Mouse (Mus musculus) liver, embryonic 12.5 days (tissue): ENCODE data around the gene Med23. TPM values are rescaled to one million over a fixed set of nuclear protein-coding genes. Genes with fewer than 3 reads are reported as not detected.
A peak's percentile ranks its signal among the peaks of the same experiment; 100 is the strongest.

Source experiments
- ATAC-seq: fragments of 200-750 bp; cut with Nextera tagmentation; 2 replicates; pipeline ENCODE4 v1.8.0; 2017; ENCODE audit warnings: moderate number of reproducible peaks, mild to moderate bottlenecking, moderate library complexity
- H3K27ac ChIP-seq: fragments of 300-500 bp; sonication (generic); 2 replicates; pipeline ENCODE4 v1.5.1; 2016; ENCODE audit warnings: mild to moderate bottlenecking
- H3K27me3 ChIP-seq: fragments of 300-500 bp; sonication (generic); replicated peaks from 2 replicates; pipeline ENCODE4 v1.6.1; 2016; ENCODE audit warnings: mild to moderate bottlenecking, moderate library complexity
- H3K36me3 ChIP-seq: fragments of 300-500 bp; sonication (generic); 2 replicates; pipeline ENCODE4 v1.6.1; 2016; ENCODE audit warnings: mild to moderate bottlenecking, moderate library complexity
- H3K4me1 ChIP-seq: fragments of 300-500 bp; sonication (generic); 2 replicates; pipeline ENCODE4 v1.6.1; 2016
- H3K4me2 ChIP-seq: fragments of 300-500 bp; sonication (generic); 2 replicates; pipeline ENCODE4 v1.6.1; 2016; ENCODE audit warnings: mild to moderate bottlenecking, moderate library complexity
- H3K4me3 ChIP-seq: fragments of 300-500 bp; sonication (generic); 2 replicates; pipeline ENCODE4 v1.5.1; 2016; ENCODE audit warnings: mild to moderate bottlenecking, moderate library complexity
- H3K9ac ChIP-seq: fragments of 300-500 bp; sonication (generic); 2 replicates; pipeline ENCODE4 v1.6.1; 2016; ENCODE audit warnings: mild to moderate bottlenecking, moderate library complexity
- H3K9me3 ChIP-seq: fragments of 300-500 bp; sonication (generic); replicated peaks from 2 replicates; pipeline ENCODE4 v1.6.1; 2016; ENCODE audit warnings: mild to moderate bottlenecking, moderate library complexity
- WGBS: fragments of 180-500 bp; shearing (Covaris S2); methylation state at CpG from one replicate; pipeline ENCODE4 v1.1.7; 2016; ENCODE audit not compliant: insufficient replicate concordance; 5-methylcytosine and 5-hydroxymethylcytosine counted together
- polyA plus RNA-seq: library from polyadenylated mRNA; unstranded; fragments of >200 nt; fragmentation: Nextera tagmentation; extraction: Ambion mirVana; gene quantifications from 2 replicates; pipeline ENCODE4 v1.2.1, GENCODE M21; 2016

The Med23 gene
- polyA plus RNA-seq, 1 experiment from 2014 or later: 11.6 TPM

DNA sequence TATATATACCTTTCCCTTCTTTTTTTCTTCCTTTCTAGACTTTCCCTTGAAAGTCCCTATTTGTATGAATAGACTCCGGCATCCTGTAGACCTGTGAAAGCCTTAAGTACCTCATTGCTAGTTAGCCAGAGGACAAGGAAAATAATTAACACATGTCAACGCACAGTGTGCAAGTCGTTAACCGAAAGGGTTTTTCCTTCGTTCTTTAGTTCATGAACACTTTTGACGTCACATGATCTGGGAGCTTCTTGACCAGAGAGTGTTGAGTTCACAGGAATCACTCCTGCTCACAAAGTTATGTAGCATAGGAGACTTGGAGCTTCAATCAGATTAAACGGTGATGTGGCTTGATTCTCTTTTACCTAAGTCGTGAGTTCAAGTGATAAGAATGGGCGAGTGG lies 37.5 kb upstream of the Med23 start:
- H3K9ac ChIP-seq: no peak overlapping the region
- H3K27ac ChIP-seq: no peak overlapping the region
- H3K36me3 ChIP-seq: no peaks in the 10 kb centered on the region
- H3K27me3 ChIP-seq: no peaks in the 10 kb centered on the region
- no peak overlapping the region for H3K4me2 ChIP-seq
- H3K4me1 ChIP-seq: peaks cover 38% of the 10 kb centered on the region
- no peak for ATAC-seq
- H3K4me3 ChIP-seq: no peak overlapping the region
- no peaks in the 10 kb centered on the region for H3K9me3 ChIP-seq
- 77% methylated on average over 9 of the region's 9 CpGs for WGBS

DNA sequence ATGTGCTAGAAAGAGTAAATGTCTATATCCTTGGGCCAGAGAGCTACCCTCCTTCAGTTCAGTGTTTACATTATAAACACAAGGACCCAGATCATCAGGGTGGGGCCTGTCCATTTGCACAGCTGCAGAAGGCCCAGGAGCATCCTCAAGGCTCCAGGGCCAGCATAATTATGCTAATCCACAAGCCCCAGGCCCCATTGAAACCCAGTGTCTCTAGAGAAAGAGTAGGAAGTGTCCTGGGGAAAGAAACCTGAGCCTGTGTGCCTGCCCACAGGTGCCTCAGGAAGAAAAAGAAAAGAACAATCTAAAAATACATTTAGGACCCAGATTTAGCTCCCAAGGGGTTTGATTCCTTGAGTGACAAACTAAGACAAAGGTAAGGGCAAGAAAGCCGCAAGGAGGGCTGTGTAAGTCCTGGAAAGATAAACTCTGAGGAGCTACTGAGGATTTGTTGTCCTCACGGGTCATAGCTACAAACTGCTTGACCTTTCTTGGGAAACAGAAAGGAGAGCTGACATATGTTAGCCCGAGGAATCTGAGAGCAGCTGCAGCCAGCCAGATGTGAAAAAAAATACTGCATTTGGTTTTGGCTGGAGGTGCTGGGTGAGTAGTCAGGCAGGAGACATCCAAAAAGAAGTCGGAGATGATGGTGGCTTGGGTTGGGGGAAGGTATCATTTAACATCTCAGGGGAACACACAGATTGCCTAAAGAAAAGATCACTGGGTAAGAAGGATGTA lies 35.0 kb upstream of the Med23 start:
- Histone ChIP-seq H3K9me3 (peaks cover 6% of the 10 kb centered on the region; the same call in 1 of the 2 replicates), H3K4me2 (no peak overlapping the region), H3K9ac (no peak overlapping the region), H3K27ac (no peak overlapping the region), H3K4me1 (peaks cover 13% of the 10 kb centered on the region), H3K27me3 (no peaks in the 10 kb centered on the region), H3K4me3 (no peak overlapping the region), H3K36me3 (no peaks in the 10 kb centered on the region)
- 46% methylated on average over 4 of the region's 4 CpGs for WGBS
- no peak for ATAC-seq

DNA sequence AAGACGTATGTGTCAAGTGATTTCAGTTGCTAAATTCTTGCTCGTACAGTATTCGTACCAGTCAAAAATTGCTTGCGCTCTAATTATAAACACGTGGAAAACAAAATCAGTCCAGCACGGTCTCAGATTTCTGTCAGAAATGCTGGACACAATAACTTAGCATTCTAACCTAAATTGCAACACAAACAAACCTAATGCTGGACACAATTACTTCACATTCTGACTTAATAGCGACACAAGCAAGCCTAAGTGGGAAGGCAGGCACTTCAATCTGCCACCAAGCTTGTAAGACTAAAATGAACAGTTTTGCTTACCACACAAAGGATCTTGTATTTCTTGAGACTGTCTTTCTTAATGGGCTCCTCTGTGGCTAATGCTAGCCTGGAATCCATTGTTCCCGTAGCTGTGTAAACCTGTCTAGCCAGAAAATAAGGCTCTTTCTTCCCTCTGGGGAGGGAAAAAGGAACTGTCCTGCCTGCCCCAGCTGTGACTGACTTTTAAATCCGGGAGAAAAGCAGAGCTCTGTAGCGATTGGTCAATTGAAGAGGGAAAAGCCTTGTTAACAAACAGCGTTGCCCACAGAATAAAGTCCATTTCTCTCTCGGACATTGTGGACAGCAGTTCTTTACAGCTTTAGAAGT lies 34.0 kb upstream of the Med23 start:
- H3K4me3 ChIP-seq: no peak overlapping the region
- H3K27me3 ChIP-seq: no peaks in the 10 kb centered on the region
- no peak overlapping the region for H3K9ac ChIP-seq
- 46% methylated on average over 12 of the region's 12 CpGs for WGBS
- H3K4me2 ChIP-seq: peak overlapping the region; percentile 12; the same call in 1 of the 2 replicates
- H3K4me1 ChIP-seq: peaks cover 9% of the 10 kb centered on the region
- ATAC-seq: no peak
- no peak overlapping the region for H3K27ac ChIP-seq
- no peaks in the 10 kb centered on the region for H3K36me3 ChIP-seq
- H3K9me3 ChIP-seq: peaks cover 6% of the 10 kb centered on the region; the same call in 1 of the 2 replicates

DNA sequence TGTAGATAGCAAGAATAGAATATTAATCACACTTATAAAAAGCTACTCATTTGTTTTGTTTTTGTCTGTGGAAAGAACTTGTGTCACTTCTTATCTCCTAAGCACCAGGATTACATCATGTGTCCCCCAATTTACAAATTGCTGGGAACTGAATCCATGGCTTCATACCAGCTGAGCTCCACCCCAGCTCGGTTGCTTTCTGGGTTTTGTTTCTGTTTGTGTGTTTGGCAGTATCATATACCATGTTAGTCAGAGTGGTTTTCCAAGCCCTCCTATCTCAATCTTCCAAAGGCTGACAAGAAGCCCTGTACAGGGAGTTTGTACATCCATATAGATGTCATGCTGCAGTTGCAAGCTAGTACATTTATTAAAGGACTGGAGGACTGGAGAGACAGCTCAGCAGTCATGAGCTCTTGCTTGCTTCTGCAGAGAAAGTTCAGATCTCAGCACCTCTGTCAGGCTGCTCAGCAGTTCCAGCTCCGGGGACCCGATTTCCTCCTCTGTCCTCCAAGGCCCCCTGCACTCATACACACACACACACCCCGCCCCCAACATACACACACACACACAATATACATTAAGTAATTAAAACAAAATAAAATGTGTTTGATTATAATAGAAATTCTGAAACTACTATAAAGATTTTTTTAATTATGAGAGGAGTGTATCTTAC lies 33.3 kb upstream of the Med23 start:
- Histone ChIP-seq H3K4me1 (peaks cover 12% of the 10 kb centered on the region), H3K9ac (no peak overlapping the region), H3K4me3 (no peak overlapping the region), H3K36me3 (no peaks in the 10 kb centered on the region), H3K27me3 (no peaks in the 10 kb centered on the region), H3K27ac (no peak overlapping the region), H3K4me2 (0 out of 2 replicates have a peak overlapping the region, but pooled peaks have one; percentile 12), H3K9me3 (peaks cover 6% of the 10 kb centered on the region; the same call in 1 of the 2 replicates)
- WGBS: 70% methylated on average over 4 of the region's 4 CpGs
- no peak for ATAC-seq

DNA sequence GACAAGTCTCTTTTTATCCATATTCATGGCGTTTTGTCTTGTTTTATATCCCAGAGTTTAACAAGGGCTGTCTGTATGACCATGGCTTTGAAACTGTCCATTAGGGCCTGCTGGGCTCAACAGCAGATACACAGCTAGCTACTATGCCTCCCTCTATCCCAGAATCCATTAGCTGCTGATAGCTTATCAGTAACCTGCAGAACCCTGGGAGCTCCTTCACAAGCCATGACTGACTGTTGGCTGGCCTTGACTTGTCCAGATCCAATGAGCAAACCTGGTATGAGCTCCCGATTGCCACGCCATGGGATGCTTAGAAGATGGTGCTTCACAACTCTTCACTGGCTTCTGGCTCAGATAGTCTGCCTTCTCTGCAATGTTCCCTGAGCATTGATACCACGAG lies 29.0 kb upstream of the Med23 start:
- Histone ChIP-seq H3K4me3 (no peak overlapping the region), H3K27me3 (no peaks in the 10 kb centered on the region), H3K4me2 (no peak overlapping the region), H3K9me3 (peaks cover 6% of the 10 kb centered on the region; the same call in 1 of the 2 replicates), H3K9ac (no peak overlapping the region), H3K4me1 (peaks cover 7% of the 10 kb centered on the region), H3K27ac (no peak overlapping the region), H3K36me3 (no peaks in the 10 kb centered on the region)
- peak; percentile 81 for ATAC-seq
- 71% methylated on average over 4 of the region's 4 CpGs for WGBS

DNA sequence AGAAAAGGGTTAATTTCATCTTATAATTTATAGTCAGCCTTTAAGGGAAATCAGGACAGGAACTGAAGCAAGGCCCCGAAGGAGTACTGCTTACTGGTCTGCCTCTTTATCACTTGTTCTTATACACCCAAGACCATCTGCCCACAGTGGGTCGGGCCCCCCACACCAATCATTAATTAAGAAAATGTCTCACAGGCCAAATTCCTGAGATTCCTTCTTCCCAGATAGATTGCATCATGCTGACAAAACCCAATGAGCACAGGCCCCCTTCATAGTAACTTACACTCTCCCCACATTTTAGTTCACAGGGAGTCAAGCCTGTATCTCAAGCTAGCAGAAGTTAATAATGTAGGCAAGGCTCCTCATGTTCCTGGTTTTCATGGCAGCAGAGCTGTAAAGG lies 27.8 kb upstream of the Med23 start:
- no peak for ATAC-seq
- Histone ChIP-seq H3K27me3 (no peaks in the 10 kb centered on the region), H3K36me3 (no peaks in the 10 kb centered on the region)

GRCm38 (mm10) chr10:24842676-24843075 lies 27.1 kb upstream of the Med23 start, which contains the start of gene Enpp3:
Gene Enpp3, minus strand, starts transcription at chr10:24842823.
- ATAC-seq: no peak
- Histone ChIP-seq H3K27ac (no peak within 1 kb of the TSS), H3K4me2 (no peak within 1 kb of the TSS), H3K36me3 (no peaks in the 10 kb centered on the region), H3K27me3 (no peaks in the 10 kb centered on the region), H3K9me3 (peaks cover 3% of the 10 kb centered on the region; the same call in 1 of the 2 replicates), H3K4me1 (peaks cover 7% of the 10 kb centered on the region), H3K4me3 (no peak within 1 kb of the TSS), H3K9ac (no peak within 1 kb of the TSS)
- 68% methylated on average over 1 of the region's 1 CpGs for WGBS

More for the DNA sequence above, 27.8 kb upstream of the Med23 start:
- H3K9me3 ChIP-seq: peaks cover 6% of the 10 kb centered on the region; the same call in 1 of the 2 replicates
- no peak overlapping the region for H3K9ac ChIP-seq
- H3K4me2 ChIP-seq: no peak overlapping the region
- no peak overlapping the region for H3K27ac ChIP-seq
- no peak overlapping the region for H3K4me3 ChIP-seq
- WGBS: 57% methylated on average over 2 of the region's 2 CpGs
- H3K4me1 ChIP-seq: peaks cover 7% of the 10 kb centered on the region

- 80% methylated on average over 2 of the region's 2 CpGs for WGBS
- no peak for ATAC-seq
- Histone ChIP-seq H3K9me3 (no peaks in the 10 kb centered on the region), H3K36me3 (no peaks in the 10 kb centered on the region), H3K9ac (no peak overlapping the region), H3K4me1 (no peaks in the 10 kb centered on the region), H3K27ac (no peak overlapping the region), H3K4me2 (no peak overlapping the region), H3K4me3 (no peak overlapping the region), H3K27me3 (no peaks in the 10 kb centered on the region)
Observed at GRCm38 (mm10) chr10:24863146-24863545, 6.6 kb upstream of the Med23 start.

DNA sequence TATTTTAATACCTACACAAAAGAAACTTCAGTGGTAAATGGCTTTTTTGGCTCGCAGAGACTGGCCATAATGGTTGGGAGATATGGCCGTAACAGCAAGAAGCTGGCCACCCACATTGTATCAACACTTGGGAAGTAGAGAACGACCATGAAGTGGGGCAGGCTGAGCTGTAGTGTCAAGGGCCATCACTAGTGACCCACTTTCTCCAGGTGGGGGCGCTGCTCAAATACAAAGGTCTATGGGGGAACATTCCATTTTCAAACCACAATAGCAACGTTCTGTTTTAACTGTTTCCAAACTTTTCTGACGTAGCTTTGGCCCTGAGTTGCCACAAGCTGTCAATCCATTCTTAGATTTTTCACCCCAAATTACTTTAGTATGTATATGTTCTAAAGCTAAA lies 5.4 kb upstream of the Med23 start:
- 62% methylated on average over 6 of the region's 6 CpGs for WGBS
- Histone ChIP-seq H3K4me3 (no peak overlapping the region), H3K36me3 (no peaks in the 10 kb centered on the region), H3K27me3 (no peaks in the 10 kb centered on the region), H3K9ac (no peak overlapping the region), H3K4me1 (no peaks in the 10 kb centered on the region), H3K27ac (no peak overlapping the region), H3K9me3 (no peaks in the 10 kb centered on the region), H3K4me2 (no peak overlapping the region)
- ATAC-seq: no peak

DNA sequence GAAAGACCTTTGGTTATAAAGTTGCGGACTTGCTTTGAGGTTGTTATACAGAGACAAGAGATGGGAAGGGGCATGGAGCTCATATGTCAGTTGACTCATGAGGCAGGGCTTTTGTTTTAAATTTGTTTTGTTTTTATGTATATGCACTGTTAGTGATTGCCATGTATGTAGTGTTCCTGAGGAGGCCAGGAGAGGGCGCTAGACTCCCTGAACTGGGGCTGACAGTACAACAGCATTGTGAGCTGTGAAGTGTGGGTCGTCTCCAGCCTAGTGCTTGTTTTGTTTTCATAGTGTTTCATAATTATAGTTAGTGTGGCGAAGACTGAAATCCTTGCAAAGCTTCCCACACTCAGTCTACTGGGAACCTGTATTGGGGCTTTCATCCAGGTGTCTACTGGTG lies 3.8 kb downstream of the Med23 start:
- H3K9me3 ChIP-seq: no peaks in the 10 kb centered on the region
- no peak overlapping the region for H3K4me3 ChIP-seq
- H3K27me3 ChIP-seq: no peaks in the 10 kb centered on the region
- 67% methylated on average over 4 of the region's 4 CpGs for WGBS
- ATAC-seq: no peak
- H3K4me1 ChIP-seq: peaks cover 3% of the 10 kb centered on the region; the same call in 1 of the 2 replicates
- no peak overlapping the region for H3K4me2 ChIP-seq
- H3K36me3 ChIP-seq: peaks cover 71% of the 10 kb centered on the region
- no peak overlapping the region for H3K9ac ChIP-seq
- H3K27ac ChIP-seq: no peak overlapping the region

DNA sequence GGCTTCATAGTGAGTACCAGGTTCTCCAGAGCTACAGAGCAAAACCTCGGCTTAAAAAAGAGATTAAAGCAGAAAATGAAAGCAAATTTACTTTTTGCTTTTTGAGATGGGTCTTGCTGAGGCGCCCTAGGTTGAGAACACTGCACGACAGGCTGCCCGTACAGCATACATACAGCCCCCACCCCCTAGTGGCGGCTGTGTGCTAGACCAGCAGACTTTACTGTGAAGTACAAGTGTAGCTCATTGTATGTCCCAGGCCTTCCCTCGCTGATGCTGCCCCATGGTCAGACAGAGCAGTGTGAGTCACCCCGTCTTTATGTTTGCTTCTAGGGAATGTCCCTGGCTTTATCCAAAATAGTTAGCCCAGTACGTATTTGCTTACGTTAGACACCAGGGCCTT lies 16.2 kb downstream of the Med23 start:
- no peak overlapping the region for H3K4me2 ChIP-seq
- WGBS: 74% methylated on average over 9 of the region's 9 CpGs
- H3K27ac ChIP-seq: no peak overlapping the region
- H3K9ac ChIP-seq: no peak overlapping the region
- H3K4me3 ChIP-seq: no peak overlapping the region
- peaks cover 89% of the 10 kb centered on the region for H3K36me3 ChIP-seq
- no peaks in the 10 kb centered on the region for H3K27me3 ChIP-seq
- no peaks in the 10 kb centered on the region for H3K4me1 ChIP-seq
- no peaks in the 10 kb centered on the region for H3K9me3 ChIP-seq
- ATAC-seq: 0 out of 2 replicates have a peak, but pooled peaks have one; percentile 46

- WGBS: 87% methylated on average over 7 of the region's 7 CpGs
- H3K36me3 ChIP-seq: peaks cover 87% of the 10 kb centered on the region
Observed at GRCm38 (mm10) chr10:24888343-24888742, 18.6 kb downstream of the Med23 start.

More at GRCm38 (mm10) chr10:24888343-24888742, 18.6 kb downstream of the Med23 start:
- Histone ChIP-seq H3K9me3 (no peaks in the 10 kb centered on the region), H3K4me3 (no peak overlapping the region), H3K4me1 (no peaks in the 10 kb centered on the region), H3K27ac (no peak overlapping the region), H3K4me2 (no peak overlapping the region), H3K9ac (no peak overlapping the region), H3K27me3 (no peaks in the 10 kb centered on the region)
- no peak for ATAC-seq
